Mouse (Mus musculus) myocyte (in vitro differentiated cells): ENCODE measurements around the gene Rexo1. TPM values are rescaled to one million over a fixed set of nuclear protein-coding genes. Genes with fewer than 3 reads are reported as not detected.

Source experiments
- H3K27me3 ChIP-seq: one replicate; pipeline ENCODE4 v1.6.1; 2011; ENCODE audit not compliant: control insufficient read depth, insufficient read depth, insufficient read length
- H3K36me3 ChIP-seq: one replicate; pipeline ENCODE4 v1.6.1; 2011; ENCODE audit not compliant: control insufficient read depth, insufficient read depth
- H3K4me2 ChIP-seq: one replicate; pipeline ENCODE4 v1.6.1; 2011; ENCODE audit warnings: low read depth, control low read depth
- H3K4me3 ChIP-seq: one replicate; pipeline ENCODE4 v1.5.1; 2011; ENCODE audit warnings: mild to moderate bottlenecking, control low read depth, moderate library complexity
- H3K79me2 ChIP-seq: one replicate; pipeline ENCODE4 v1.6.1; 2011; ENCODE audit not compliant: control insufficient read depth, insufficient read depth
- H3ac ChIP-seq: one replicate; pipeline ENCODE4 v1.6.1; 2011; ENCODE audit not compliant: control insufficient read depth, insufficient read length
- CEBPB ChIP-seq: IDR thresholded peaks from 2 replicates; pipeline ENCODE4 v1.6.1; 2011; ENCODE audit warnings: mild to moderate bottlenecking, moderate library complexity; ENCODE audit not compliant: poor library complexity, insufficient read depth, severe bottlenecking
- E2F4 ChIP-seq: IDR thresholded peaks from one replicate; pipeline ENCODE4 v1.6.1; 2011; ENCODE audit warnings: mild to moderate bottlenecking, control low read depth, moderate library complexity; ENCODE audit not compliant: insufficient read depth
- MAX ChIP-seq: IDR thresholded peaks from one replicate; pipeline ENCODE4 v1.6.1; 2011; ENCODE audit warnings: low read depth, mild to moderate bottlenecking, control low read depth
- MYOD1 ChIP-seq, 3 experiments: IDR thresholded peaks; one replicate each; pipeline ENCODE4 v1.6.1; 2011; ENCODE audit warnings: control low read depth in 2 of 3, low read depth in 2 of 3, mild to moderate bottlenecking in 2 of 3, moderate library complexity in 1 of 3; ENCODE audit not compliant: insufficient read length in 2 of 3, control insufficient read depth in 1 of 3
- MYOG ChIP-seq, 3 experiments: IDR thresholded peaks; one replicate each; pipeline ENCODE4 v1.6.1; 2011; ENCODE audit warnings: control low read depth in 2 of 3, low read depth in 2 of 3, mild to moderate bottlenecking in 2 of 3; ENCODE audit not compliant: insufficient read length in 2 of 3, control insufficient read depth in 1 of 3, insufficient read depth in 1 of 3
- POLR2A ChIP-seq: IDR thresholded peaks from one replicate; pipeline ENCODE4 v1.6.1; 2011; ENCODE audit warnings: low read depth, mild to moderate bottlenecking, control low read depth, moderate library complexity; ENCODE audit not compliant: insufficient read length
- POLR2AphosphoS2 ChIP-seq: IDR thresholded peaks from one replicate; pipeline ENCODE4 v1.6.1; 2011; ENCODE audit warnings: low read depth, control low read depth; ENCODE audit not compliant: insufficient read length
- REST ChIP-seq: IDR thresholded peaks from one replicate; pipeline ENCODE4 v1.6.1; 2011; ENCODE audit warnings: mild to moderate bottlenecking, control low read depth, moderate library complexity; ENCODE audit not compliant: insufficient read depth, insufficient read length
- SRF ChIP-seq: IDR thresholded peaks from one replicate; pipeline ENCODE4 v1.6.1; 2011; ENCODE audit warnings: low read depth; ENCODE audit not compliant: control insufficient read depth, insufficient read length
- TCF12 ChIP-seq: IDR thresholded peaks from one replicate; pipeline ENCODE4 v1.6.1; 2011; ENCODE audit warnings: mild to moderate bottlenecking, control low read depth; ENCODE audit not compliant: poor library complexity, insufficient read depth, severe bottlenecking
- TCF3 ChIP-seq: IDR thresholded peaks from one replicate; pipeline ENCODE4 v1.6.1; 2011; ENCODE audit warnings: low read depth, control low read depth; ENCODE audit not compliant: insufficient read length
- USF1 ChIP-seq: IDR thresholded peaks from one replicate; pipeline ENCODE4 v1.6.1; 2011; ENCODE audit warnings: low read depth, mild to moderate bottlenecking, control low read depth, moderate library complexity
- polyA plus RNA-seq: library from polyadenylated mRNA; unstranded; fragments of >200 nt; fragmentation: generic; extraction: Trizol; gene quantifications from one replicate; pipeline ENCODE4 v1.2.1, GENCODE M21; 2012; ENCODE audit warnings: missing spikeins

Gene Rexo1
- polyA plus RNA-seq, 1 experiment: 18.8 TPM

DNA sequence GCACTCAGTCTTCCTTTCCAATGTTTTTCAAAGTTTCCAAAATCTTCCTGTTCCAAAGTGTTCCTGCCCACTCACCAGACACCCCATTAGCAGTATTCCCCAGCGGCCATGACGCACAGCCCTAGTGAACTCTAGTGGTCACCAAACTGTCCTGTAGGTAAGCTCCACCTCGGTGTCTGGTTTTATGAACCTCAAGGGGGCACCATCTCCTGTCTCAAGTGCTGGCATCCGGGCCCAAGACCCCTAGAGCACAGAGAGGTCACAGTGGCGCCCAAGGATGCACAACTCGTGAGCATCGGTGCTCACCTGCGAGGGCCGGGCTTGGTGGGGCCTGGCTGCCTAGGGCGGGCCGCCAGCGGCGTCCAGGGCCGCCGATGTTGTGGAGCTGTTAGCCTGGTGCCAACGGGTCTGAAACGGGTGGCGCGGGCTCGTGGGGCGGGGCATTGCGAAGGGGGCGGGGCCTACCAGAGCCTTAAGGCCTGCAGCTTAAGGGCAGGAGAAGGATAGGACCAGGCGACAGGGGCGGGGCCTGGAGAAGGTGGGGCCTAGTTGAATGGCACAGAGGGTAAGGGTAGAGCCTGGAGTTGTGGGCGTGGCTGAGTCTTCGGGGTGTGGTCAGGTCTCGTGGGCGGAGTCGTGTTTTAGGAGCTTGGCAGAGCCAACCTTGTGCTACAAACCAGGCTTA, 22.5 kb downstream of the Rexo1 start, which contains the start of gene Atp8b3:
Gene Atp8b3, minus strand, starts transcription at position 415 of the 685 bp plus-strand sequence.
- Histone ChIP-seq H3K4me3 (no peak within 1 kb of the TSS), H3K79me2 (no peaks in the 10 kb centered on the region), H3K4me2 (peak within 1 kb of the TSS; percentile 37), H3K27me3 (no peaks in the 10 kb centered on the region), H3K36me3 (peaks cover 4% of the 10 kb centered on the region), H3ac (no peak within 1 kb of the TSS)
- no peak for TF ChIP-seq TCF12
- no peak for TF ChIP-seq SRF
- no peak for TF ChIP-seq USF1
- peak; percentile 50 for TF ChIP-seq POLR2AphosphoS2

DNA sequence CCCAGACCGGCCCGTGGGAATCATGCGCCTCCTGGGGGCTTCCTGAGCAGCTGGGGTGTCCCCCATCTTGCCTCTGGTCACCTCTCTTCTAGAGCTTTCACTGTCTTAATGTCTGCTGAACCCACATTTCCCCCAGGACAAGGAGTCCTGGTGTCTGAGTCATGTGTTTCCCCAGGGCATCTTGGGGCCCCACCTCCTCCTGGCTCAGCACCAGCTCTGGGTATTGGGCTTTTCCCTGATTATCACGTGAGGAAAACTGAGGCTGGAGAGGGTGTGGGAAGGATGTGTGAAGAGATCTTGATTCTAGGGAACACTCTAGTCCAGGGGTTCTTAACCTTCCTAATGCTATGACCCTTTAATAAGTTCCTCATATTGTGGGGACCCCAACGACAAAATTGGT, 23.2 kb downstream of the Rexo1 start:
- H3K4me3 ChIP-seq: no peak overlapping the region
- H3K36me3 ChIP-seq: peaks cover 3% of the 10 kb centered on the region
- no peak for TF ChIP-seq SRF
- TF ChIP-seq TCF3: no peak
- peak; percentile 82 for TF ChIP-seq USF1
- TF ChIP-seq REST: no peak
- no peak for TF ChIP-seq MAX
- no peak for TF ChIP-seq E2F4
- TF ChIP-seq MYOD1 (IDR thresholded peaks at IDR 0.05; ENCODE audit: control insufficient read depth in 1 of 3, insufficient read length in 2 of 3, low read depth in 2 of 3): no peak
- no peak overlapping the region for H3ac ChIP-seq
- H3K4me2 ChIP-seq: peak overlapping the region; percentile 37
- H3K27me3 ChIP-seq: no peaks in the 10 kb centered on the region
- H3K79me2 ChIP-seq: no peaks in the 10 kb centered on the region

DNA sequence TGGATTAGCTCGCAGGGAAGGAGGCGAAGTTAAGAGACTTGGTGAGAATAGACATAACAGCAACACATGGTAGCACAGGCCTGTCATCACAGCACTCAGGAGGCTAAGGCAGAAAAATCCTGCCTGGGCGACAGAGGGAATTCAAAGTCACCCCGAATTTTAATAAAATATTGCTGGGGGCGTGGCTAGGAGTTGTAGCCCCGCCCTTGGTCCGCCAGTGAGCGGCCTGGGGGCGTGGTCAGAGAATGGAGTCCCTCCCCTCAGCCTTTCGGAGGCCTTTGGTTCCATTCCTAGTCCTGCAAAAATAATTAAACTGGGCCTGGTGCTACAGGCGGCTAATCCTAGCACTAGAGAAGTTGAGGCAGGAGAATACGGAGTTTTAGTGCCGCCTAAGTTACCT, 25.6 kb downstream of the Rexo1 start:
- Histone ChIP-seq H3K4me3 (no peak overlapping the region), H3ac (no peak overlapping the region), H3K4me2 (no peak overlapping the region), H3K36me3 (no peaks in the 10 kb centered on the region), H3K27me3 (no peaks in the 10 kb centered on the region), H3K79me2 (no peaks in the 10 kb centered on the region)
- no peak for TF ChIP-seq TCF12
- TF ChIP-seq E2F4: no peak
- no peak for TF ChIP-seq CEBPB
- TF ChIP-seq MYOG (IDR thresholded peaks at IDR 0.05; ENCODE audit: control insufficient read depth in 1 of 3, insufficient read depth in 1 of 3, insufficient read length in 2 of 3, low read depth in 2 of 3): no peak
- TF ChIP-seq TCF3: no peak
- no peak for TF ChIP-seq REST
- TF ChIP-seq POLR2AphosphoS2: no peak

DNA sequence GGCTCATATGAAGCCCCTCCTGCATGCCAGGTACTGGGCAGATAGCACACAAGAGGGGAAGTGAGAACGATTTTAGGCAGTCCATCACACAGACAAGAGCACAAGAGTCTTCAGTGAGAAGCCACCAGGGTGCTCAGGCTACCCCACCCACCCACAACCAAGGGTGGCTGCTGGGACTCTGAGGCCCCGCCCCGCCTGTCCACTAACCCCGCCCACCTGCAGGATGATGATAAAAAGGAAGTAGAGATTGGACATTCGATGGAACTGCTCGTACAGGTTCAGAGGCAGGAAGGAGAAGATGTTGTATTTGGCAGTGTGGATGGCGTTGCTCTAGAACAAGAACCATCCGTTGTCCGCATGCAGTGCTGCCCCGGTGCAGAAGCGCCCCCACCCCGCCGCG, 26.3 kb downstream of the Rexo1 start:
- H3K36me3 ChIP-seq: no peaks in the 10 kb centered on the region
- no peak for TF ChIP-seq REST
- no peak for TF ChIP-seq POLR2AphosphoS2
- no peak for TF ChIP-seq TCF12
- no peak for TF ChIP-seq CEBPB
- TF ChIP-seq TCF3: no peak
- TF ChIP-seq E2F4: no peak
- H3K4me3 ChIP-seq: no peak overlapping the region
- H3K79me2 ChIP-seq: no peaks in the 10 kb centered on the region
- no peak overlapping the region for H3ac ChIP-seq
- no peak overlapping the region for H3K4me2 ChIP-seq
- no peaks in the 10 kb centered on the region for H3K27me3 ChIP-seq

DNA sequence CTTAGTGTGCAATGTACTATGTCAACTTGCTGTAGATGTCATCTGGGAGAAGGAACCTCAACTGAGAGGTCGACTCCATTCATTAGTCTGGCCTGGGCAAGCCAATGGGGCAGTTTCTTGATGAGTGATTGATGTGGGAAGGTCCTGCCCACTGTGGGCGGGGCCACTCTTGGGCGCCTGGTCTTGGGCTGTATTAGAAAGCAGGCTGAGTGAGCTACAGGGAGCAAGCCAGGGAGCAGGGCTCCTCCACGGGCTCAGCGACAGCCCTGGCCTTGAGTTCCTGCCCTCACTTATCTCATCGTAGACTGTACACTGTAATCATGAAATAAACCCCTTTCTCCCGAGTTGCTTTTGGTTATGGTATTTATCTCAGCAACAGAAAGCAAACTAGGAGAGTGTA, 27.7 kb downstream of the Rexo1 start:
- Histone ChIP-seq H3K4me3 (no peak overlapping the region), H3ac (no peak overlapping the region), H3K79me2 (no peaks in the 10 kb centered on the region), H3K36me3 (no peaks in the 10 kb centered on the region), H3K4me2 (no peak overlapping the region), H3K27me3 (peaks cover 13% of the 10 kb centered on the region)
- TF ChIP-seq POLR2A (no peak), MAX (no peak), USF1 (no peak), TCF3 (no peak), E2F4 (no peak), POLR2AphosphoS2 (no peak), CEBPB (no peak), MYOG (IDR thresholded peaks at IDR 0.05; ENCODE audit: control insufficient read depth in 1 of 3, insufficient read depth in 1 of 3, insufficient read length in 2 of 3, low read depth in 2 of 3) (no peak), MYOD1 (IDR thresholded peaks at IDR 0.05; ENCODE audit: control insufficient read depth in 1 of 3, insufficient read length in 2 of 3, low read depth in 2 of 3) (no peak), SRF (no peak), REST (no peak), TCF12 (no peak)

DNA sequence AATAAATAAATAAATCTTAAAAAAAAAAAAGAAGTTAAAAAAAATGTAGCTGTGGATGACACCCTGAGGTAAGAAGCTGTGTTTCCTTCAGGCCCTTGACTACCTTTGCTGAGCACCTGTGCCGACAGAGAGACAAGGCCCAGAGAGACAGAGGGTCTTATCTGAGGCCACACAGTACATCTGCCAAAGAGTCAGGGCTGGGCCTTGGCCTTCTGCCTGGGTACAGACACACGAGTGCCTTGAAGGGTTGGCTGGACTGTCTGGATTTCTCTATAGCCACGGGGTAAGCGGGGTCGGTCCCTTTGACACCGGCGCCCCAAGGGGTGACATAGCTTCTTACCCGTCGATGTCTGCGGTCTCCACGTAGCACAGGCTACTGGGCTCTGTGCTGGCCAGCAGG, 28.6 kb downstream of the Rexo1 start:
- no peak overlapping the region for H3K4me2 ChIP-seq
- no peak overlapping the region for H3ac ChIP-seq
- peaks cover 22% of the 10 kb centered on the region for H3K27me3 ChIP-seq
- TF ChIP-seq SRF (no peak), CEBPB (no peak), MAX (no peak), USF1 (no peak)
- no peaks in the 10 kb centered on the region for H3K36me3 ChIP-seq
- H3K79me2 ChIP-seq: no peaks in the 10 kb centered on the region
- H3K4me3 ChIP-seq: no peak overlapping the region
